Mouse (Mus musculus) spleen, adult 18-20 months (tissue): ENCODE measurements around the gene Zfc3h1.

Experiments
- DNase-seq, 2 experiments: peaks; one replicate each; pipeline ENCODE4 v3.0.0; 2022; ENCODE audit warnings: mixed read lengths in 2 of 2

Zfc3h1 gene

DNA sequence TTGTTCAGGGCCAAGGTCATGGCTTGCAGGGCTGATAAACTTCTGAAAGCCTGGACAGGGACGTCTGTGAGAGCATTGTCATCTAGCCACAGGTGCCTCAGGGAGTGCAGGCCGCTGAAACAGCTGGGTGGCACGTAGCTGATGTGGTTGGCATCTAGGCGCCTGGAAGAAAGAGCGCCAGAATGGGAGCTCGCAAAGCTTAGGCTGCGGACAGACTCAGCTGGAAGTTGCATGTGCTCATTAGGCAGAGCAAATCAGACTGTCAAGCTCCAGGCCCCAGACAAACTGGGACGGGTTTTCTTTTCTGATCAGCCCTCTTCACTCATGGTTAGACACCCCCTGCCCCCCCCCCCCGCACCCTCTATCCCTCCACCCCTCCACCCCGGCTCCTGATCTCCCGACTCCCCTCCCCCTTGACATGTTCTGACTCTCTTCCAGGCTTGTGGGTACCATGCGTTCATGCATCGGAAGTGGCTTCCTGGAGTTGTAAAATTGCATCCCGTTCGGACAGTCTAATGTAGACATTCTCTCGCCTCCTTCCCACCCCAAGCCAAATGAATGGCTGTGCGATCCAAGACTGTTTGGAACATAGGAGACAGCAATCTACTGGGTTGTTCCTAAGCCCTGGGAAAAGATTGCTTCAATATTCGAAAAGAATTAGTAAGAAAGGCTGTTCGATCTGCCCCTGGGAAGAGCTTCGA is 93.8 kb downstream of the Zfc3h1 start:
- no peak for DNase-seq
